Mouse (Mus musculus): ENCODE measurements around the gene Cdr2.
"Not testable (repeated sequence)": the region's sequence is repeated elsewhere in the genome, so short reads cannot be mapped to it uniquely, and the experiment has no call there.

Cdr2 gene

DNA sequence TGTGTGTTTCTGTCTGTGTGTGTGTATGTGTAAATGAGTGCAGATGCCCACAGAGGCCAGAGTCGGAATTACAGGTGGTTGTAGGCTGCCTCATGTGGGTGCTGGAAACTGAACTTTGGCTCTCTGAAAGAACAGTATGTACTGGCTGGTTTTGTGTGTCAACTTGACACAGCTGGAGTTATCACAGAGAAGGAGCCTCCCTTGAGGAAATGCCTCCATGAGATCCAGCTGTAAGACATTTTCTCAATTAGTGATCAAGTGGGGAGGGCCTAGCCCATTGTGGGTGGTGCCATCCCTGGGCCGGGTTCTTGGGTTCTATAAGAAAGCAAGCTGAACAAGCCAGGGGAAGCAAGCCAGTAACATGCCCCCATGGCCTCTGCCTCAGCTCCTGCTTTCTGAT lies 9.6 kb downstream of the Cdr2 start:
- not testable (repeated sequence) for DNase-seq (ENCODE audit: low spot score in 2 of 2)

DNA sequence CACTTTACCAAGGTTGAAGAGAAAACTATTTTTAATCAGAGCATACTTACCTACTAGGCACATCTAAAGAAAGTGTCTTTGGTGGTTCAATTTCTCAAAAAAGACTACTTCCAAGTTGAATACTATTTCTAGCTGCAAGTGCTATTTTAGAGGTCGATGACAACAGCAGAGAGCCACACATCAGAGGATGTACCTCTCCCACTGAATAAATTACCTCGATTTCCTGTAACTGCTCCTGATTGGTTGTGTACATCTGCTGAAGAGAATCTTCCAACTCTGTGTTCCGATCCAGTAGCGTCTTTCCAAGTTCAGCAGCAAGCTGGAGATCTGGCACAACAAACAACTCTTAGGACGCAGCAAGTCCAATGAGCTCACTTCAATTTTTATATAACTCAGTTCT lies 12.0 kb downstream of the Cdr2 start:
- no peak for DNase-seq (ENCODE audit: low spot score in 2 of 2)

DNA sequence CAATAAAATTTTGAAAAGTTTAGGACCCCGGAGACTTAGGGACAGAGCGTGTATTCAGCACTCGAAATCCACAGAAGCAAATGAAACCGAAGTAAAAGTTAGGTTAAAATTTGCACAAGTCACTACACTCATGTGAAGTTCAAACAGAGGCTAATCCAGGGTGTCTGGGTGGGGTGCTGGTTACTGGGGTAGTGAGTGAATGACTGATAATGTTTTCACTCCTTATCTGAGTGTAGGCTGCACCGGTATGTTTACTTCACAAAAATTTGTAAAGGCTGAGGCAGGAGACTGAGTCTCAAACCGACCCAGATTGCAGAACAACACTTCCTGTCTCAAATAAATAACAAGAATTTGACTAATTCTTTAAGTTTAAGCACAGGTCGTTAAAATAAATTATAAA lies 12.9 kb downstream of the Cdr2 start:
- DNase-seq (ENCODE audit: low spot score in 2 of 2) = no peak

DNA sequence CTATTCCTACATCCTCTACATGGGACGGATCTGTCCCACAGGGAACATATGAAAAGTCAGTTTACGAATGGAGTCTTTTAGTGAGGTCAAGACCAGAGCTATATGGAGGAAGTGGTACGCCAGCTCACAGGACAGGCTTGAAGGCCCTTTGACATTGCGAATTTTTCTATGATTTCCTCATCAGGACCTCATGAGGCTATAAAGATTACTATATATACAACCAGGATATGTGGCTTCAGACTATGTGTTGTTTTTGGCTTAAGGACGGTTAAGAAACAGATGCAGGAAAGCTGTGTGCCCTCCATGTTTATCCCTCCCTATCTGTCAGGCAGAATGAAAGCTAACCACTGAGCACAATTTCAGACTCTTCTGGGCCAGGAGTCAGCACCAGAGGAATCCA lies 19.0 kb downstream of the Cdr2 start:
- DNase-seq (ENCODE audit: low spot score in 2 of 2) = no peak

DNA sequence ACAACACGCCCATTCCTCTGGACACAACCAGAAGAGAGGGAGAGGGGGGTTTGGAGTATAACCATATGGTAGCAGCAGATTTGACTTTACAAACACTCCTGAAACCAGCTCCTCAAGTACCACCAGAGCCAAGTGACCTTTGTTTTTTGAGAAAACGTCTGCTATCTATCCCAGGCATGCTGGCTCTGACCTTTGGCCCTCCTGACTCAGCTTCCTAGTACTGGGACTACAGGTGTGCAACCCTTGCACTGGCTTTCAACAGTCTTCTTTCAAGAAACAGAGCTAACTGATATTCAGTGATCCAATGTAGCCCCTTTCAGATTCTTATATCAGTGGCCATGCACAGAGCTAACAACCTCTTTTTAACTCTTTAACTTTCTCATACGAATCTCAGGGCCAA lies 20.2 kb downstream of the Cdr2 start:
- DNase-seq (ENCODE audit: low spot score in 2 of 2) = no peak

DNA sequence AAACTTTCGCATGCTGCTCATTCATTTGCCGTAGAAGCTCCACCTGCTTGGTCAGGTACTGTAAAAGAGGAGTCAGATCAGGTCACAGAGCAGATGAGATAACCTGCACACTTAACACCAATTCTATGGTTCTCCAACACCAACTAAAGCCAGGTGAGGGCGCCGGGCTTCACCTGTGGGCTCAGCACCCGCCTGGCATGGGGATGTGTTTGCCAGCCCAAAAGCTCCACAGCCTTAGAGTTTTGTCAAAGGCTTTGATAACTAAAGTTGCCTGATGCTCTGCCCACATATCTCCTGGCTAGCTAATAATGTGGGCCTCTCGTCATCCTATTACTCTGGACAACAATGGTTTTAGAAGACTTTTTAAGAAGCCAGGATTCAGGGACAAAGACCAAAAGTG lies 21.5 kb downstream of the Cdr2 start:
- DNase-seq (ENCODE audit: low spot score in 2 of 2) = no peak

DNA sequence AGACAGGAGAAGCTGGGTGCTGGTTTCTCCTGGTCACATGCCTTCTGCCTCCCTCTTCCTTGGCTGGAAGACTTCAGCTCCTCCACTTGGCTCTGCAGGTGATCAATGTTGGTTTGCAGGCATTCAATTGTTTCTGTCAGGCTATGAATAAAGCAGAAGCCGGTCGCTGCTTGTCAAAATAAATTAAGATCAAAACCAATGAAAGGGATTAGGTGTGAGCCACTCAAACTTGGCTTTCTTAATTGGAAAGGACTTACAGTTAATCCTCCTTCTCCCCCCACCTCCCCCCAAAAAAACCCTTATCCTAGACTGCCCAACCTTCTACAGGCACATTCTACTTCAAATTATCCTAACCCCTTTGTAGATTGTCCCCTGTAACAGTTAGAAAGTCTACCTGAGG lies 22.0 kb downstream of the Cdr2 start:
- no peak for DNase-seq (ENCODE audit: low spot score in 2 of 2)

DNA sequence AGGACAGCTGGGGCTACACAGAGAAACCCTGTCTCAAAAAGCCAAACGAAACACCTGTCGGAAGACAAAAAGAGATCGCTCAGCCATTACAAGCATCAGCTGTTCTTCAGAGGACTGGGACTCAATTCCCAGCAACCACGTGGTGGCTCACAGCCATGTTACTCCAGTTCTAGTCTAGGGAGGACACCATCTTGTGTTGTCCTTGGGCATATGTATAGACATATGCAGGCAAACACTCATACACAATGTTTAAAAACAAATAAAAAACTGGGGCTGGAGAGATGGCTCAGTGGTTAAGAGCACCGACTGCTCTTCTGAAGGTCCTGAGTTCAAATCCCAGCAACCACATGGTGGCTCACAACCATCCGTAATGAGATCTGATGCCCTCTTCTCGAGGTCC lies 28.5 kb downstream of the Cdr2 start:
- not testable (repeated sequence) for DNase-seq (ENCODE audit: low spot score in 2 of 2)

DNA sequence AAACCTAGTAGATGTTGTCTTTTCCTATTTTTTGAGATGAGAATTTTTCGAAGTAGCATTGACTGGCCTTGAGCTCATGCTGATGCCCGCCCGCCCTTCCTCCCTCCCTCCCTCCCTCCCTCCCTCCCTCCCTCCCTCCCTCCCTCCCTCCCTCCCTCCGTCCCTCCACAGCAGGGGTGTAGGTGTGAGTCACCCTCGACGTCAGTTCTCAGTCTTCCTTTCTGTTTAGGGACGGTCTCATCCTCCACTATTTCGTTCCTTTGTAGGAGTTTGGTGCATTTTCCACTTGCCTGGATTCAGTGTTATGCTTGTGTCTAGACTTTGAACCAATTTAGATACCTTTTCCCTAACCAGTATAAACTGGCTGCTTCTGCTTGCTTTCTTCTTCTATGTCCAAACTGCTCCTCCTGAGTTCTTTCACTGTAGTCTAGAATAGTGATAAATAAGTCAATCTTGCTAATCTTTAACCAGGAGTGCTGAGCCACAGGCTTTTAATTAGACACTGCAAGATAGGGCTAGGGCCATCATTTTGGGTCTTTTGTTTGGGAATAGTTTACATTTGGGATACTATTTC lies 38.1 kb downstream of the Cdr2 start:
- no peak for DNase-seq (ENCODE audit: low spot score in 2 of 2)

DNA sequence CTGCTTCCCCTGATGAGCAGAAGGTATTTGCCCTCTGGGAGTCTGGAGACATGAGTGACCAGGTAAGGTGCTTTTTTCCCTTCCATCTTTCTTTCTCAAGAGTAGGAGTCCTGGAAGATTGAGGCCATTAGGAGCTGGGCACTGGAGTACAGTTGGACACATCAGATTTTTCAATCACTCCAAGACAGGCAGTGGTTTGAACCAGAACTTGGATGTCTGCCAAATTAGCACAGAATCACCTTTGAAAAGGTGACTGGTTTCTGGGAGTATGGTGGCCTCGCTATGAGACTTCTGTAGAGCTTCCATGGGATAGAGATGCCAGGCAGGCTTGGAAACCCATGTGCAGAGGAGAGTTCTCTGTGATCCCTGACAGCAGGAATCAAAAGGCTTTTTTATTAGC lies 39.6 kb downstream of the Cdr2 start:
- DNase-seq (ENCODE audit: low spot score in 2 of 2) = no peak

DNA sequence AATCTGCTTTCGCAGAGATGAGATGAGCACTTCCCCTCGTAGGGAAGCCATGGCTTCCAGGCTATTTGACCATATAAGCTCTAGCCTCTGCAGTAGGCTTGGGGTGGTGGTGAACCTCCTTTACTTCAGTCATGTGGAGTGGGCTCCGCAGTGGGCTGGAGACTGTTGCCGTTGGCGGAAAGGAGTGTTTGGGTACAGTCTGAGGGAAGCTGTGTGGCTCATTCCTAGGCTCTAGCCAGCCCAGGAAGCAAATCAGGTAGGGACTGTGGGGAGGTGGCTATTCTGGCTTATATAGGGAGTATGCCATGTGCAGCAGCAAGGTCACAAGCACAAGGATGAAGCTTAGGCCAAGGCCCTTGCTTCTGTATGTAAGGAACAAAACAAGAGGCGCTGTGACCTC lies 40.9 kb downstream of the Cdr2 start:
- no peak for DNase-seq (ENCODE audit: low spot score in 2 of 2)

DNA sequence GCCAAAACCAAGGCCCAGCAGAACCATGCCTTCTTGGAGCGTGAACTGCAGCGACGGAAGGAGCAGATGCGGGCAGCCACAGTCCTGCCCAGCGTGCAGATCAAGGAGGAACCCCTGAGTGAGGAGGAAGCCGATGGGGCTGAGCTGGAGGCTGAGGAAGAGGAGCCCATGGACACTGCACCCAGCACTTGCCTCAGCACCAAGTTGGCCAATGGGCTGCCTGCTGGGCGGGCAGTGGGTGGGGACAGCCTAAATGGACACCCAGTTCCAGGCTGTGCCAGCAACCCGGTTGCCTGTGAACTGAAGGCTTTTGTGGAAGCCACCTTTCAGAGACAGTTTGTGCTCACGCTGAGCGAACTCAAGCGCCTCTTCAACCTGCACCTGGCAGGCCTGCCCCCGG lies 41.8 kb downstream of the Cdr2 start:
- DNase-seq (ENCODE audit: low spot score in 2 of 2) = no peak

DNA sequence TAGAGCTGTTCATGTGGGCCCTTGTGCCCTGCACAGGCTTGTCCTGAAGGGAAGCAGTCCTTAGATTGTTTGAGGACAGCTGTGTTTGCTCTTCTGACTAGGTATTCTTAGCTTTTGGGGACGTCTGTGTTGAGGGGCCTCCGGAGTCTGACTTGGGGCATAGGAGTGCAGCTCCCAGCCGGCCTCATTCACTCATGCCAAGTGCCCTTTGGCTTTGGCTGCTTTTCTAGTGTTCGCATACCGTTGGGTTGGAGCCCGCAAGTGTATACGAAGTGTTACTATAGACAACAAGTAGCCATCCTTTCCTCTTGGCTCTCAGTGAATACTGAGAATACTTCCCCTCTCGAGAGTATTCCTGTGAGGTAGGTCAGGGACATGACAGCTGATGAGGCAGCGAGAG lies 43.9 kb downstream of the Cdr2 start:
- no peak for DNase-seq (ENCODE audit: low spot score in 2 of 2)

DNA sequence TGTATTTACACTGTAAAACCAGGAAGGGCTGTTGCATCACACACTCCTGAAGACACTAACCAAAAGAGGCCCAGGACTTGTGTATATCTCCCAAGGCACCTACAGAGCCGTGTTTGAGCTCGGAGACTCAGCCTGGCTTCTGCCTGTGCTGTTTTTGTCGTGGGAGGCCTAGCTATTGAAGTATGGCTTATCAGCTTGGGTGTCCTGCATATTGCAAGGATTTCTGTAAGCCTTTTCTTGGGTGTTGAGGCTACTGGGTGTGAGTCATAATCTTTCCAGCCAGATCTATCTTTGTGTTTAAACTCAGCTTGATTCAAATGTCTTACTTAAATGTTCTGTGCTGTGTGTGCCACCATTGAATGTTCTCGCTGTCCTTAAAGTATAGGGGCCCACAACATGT lies 45.6 kb downstream of the Cdr2 start:
- DNase-seq (ENCODE audit: low spot score in 2 of 2) = no peak

DNA sequence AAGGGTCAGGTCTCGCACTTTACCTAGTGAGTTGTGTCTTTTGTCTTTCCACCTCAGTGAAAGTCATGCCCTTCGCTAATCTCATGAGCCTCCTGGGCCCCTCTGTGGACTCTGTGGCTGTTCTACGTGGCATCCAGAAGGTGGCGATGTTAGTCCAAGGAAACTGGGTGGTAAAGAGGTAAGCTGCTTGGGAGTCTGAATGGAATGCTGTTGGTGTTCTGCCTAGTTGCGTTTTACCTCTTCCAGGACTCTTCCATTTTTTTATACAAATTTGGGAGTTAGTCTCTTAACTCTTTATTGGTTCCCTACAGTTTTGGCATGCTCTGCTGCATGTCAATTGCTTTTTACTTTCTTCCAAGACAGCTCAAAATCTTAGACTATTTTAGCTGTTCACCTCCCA lies 47.4 kb downstream of the Cdr2 start:
- DNase-seq (ENCODE audit: low spot score in 2 of 2) = peak in 1 of 2 experiments; percentile 45

DNA sequence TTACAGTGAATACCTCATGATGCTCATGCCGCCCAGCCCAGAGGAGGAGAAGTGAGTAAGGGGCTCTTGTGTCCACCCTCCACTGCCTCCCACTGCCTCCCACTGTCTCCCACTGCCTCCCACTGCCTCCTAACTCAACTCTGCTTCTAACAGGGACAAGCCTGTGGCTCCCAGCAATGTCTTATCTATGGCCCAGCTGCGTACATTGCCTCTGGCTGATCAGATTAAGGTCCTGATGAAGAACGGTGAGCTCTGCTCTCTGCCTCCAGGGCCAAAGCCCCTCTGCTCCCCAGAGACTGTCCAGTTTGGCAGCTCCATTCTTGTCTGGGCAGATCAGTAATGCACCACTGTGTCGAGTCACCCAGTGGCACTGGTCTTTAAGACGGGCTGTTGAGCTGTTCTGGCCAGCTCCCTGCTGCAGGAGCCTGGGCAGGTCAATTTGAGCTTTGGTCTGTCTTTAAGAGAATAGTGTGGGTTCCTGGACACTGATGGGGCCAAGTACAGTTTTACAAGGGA lies 48.4 kb downstream of the Cdr2 start:
- DNase-seq (ENCODE audit: low spot score in 2 of 2) = no peak

DNA sequence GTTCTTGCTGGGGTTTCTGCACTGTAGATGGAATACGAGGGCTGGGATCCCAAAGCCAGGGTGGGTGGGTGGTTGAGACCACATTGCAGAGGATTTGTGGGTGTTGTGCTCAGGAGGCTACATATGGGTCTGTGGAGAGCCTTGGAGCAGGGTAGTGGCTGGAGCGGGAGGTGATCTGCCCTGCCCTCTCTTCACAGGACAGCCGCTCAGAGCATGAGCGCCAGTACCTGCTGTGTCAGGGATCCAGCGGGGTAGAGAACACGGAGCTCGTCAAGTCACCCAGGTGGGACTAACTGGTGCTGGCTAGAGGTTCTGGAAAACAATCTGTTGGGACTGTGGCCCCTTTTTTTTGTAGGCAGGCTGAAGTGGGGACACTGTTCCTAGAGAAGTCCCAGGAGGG lies 49.0 kb downstream of the Cdr2 start:
- no peak for DNase-seq (ENCODE audit: low spot score in 2 of 2)

DNA sequence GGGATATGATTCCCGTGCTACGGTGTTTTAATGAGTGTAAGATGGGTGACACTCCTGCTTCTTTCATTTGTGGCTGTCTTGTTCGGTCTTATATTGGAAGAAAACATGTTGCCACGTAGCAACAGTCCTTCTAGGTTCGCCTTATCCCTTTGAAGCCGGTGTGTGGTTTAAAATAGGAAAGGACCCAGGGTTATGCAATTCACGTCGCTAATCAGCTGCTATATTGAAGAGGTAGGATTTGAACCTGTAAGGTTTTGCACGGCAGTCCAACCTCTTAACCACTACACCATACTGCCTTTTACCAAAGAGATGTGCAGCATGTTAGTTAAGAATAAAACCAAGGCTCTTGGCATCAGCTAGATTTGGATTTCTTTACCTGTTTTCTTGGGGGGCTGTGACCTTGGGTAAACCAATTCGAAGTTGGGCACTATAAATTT lies 63.6 kb downstream of the Cdr2 start:
- DNase-seq (ENCODE audit: low spot score in 2 of 2) = peak in 1 of 2 experiments; percentile 30

DNA sequence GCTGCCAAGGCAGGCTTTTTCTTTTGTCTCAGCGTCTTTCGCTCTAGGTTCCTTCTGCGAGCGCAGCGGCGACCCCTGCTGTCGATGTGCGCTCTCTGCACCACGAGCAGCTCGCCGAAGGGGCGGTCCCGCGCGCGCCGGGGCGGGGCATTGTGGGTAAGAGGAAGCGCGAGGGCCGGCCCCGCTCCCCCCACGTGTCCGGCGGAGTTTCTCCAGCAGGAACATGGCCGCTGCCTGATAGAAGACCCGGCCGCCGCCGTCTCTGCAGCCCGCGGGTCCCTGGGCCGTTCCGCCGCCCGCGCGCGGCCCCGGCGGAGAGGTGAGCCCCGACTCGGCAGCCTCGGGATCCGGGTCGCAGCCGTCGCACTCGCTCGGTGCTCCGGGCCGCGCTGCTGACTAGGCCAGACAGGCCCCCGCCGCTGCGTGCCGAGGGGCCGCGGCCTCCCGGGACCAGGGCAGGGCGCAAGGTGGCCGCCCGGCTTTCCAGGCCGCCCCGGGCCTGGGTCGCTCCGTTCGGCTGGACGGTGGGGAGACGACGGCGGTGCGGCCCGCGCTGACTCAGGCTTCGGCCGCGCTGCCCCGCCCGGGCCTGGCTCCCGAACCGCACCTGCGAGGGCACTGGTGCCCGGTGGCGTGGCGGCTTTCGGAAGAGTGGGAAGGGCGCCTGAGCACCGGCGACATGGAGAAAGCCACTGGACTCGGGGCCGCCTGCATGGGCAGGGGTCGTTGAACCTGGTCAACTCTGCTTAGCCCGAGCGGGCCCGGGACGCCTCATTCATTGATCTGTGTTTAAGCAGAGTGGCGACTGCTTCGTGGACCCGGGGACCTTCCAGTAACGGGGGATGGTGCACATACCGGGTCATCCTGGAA lies 64.3 kb downstream of the Cdr2 start, which contains the start of gene Polr3e:
Gene Polr3e, plus strand, starts transcription at position 153 of the 870 bp plus-strand sequence.
- peak; percentile 99 to 100 for DNase-seq (ENCODE audit: low spot score in 2 of 2)

DNA sequence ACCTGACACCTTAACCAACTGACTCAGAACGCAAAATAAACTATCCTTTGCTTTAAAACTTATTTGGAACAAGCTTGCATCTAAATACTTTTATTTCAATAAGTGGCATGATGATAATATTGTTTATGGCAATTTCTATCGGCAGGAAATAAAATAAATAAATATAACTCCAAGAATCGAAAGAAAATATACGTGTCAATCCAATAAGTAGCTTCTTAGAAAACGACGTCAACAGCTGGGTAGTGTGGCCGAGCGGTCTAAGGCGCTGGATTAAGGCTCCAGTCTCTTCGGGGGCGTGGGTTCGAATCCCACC lies 64.9 kb downstream of the Cdr2 start:
- no peak for DNase-seq (ENCODE audit: low spot score in 2 of 2)

DNA sequence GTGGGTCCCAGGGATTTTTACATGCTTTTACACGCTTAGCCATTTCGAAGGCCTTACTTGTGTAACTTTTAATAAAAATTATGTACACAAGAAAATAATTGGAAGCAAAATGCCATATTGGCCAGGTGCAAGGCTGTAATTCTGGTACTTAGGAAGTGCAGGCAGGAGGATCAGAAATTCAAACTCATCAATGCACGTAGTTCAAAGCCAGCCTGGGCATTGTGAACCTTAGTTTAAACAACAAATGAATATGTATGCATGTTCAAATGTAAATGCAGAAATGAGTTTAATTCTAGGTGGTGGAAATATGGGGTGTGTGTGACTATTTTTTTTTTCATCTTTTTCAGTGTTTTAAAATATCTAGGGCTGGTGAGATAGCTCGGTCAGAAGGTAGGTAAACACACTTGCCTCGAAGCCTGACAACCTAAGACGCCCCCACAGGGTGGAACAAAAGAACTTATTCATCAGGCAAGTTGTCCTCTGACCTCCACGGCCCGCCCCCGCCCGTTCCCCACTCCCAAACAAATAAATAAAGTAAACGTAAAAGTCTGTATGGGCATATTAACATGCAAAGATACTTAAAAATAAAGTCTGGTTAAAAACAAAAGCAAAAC lies 65.7 kb downstream of the Cdr2 start:
- no peak for DNase-seq (ENCODE audit: low spot score in 2 of 2)

DNA sequence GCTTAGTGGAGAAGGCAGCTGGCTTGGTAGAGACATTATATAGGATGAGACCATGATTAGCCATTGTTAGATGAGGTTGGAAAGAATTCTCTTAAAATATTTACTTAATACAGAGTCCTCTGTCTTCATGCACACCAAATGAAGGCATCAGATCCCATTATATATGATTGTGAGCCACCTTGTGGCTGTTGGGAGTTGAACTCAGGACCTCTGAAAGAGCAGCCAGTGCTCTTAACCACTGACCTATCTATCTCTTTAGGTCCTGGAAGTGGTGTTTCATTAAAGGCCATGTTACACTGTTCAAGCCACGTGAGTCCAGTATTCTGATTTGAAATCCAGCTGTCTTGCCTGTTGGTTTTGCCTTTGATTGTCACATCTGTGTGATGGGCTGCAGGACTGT lies 68.8 kb downstream of the Cdr2 start:
- DNase-seq (ENCODE audit: low spot score in 2 of 2) = no peak

DNA sequence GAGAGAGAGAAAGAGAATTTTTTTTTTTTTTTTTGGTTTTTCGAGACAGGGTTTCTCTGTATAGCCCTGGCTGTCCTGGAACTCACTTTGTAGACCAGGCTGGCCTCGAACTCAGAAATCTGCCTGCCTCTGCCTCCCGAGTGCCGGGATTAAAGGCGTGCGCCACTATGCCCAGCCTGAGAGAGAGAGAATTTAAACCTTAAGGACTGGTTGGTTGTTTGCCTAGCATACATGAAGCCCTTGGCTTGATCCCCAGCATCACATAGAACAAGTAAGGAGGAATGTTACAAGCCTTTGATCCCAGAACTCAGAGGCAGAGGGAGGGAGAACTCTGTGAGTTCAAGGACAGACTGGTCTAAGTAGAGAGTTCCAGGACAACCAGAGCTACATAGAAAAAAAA lies 70.8 kb downstream of the Cdr2 start:
- DNase-seq (ENCODE audit: low spot score in 2 of 2) = not testable (repeated sequence)
